Mouse (Mus musculus) brain, embryonic 18.5 days (tissue): ENCODE results near the gene P2ry12.

Experiments
- DNase-seq: peaks from one replicate; pipeline ENCODE4 v3.0.0-alpha.2; 2012; ENCODE audit warnings: low read depth, low spot score

The P2ry12 gene

DNA sequence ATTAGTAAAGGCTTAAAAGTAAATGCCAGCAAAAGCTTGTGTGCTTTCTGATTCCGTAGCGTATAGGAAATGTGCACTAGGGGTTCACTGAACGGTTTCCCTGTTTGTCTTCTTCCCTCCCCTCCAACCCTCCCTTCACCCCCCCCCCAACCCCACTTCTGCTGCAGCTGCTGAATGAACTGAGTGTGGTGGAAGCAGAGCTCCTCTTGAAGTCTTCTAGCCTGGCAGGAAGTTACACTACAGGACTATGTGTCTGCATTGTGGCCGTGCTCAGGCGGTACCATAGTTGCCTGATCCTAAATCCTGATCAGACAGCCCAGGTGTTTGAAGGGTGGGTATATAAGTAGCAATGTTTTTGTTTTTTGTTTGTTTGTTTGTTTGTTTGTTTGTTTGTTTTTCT lies 27.8 kb downstream of the P2ry12 start:
- no peak for DNase-seq

DNA sequence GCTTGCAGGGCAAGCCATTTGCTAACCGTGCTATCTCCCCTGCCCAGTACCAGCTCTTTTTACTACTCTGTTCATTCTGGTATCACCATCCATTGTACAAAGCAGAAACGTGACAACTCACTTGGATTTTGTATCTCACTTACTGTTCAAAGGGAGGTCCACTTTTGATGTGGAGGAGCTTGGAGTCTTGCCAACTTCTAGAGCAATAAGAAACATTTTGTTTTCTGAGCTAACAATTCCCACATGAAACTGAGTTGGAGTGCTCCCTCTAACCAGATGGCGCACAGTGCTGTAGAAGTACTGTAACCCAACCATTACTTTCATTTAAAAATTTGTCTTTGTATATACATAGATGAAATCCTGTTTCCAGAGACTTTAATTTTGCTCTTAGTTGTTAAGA lies 31.8 kb downstream of the P2ry12 start:
- no peak for DNase-seq

DNA sequence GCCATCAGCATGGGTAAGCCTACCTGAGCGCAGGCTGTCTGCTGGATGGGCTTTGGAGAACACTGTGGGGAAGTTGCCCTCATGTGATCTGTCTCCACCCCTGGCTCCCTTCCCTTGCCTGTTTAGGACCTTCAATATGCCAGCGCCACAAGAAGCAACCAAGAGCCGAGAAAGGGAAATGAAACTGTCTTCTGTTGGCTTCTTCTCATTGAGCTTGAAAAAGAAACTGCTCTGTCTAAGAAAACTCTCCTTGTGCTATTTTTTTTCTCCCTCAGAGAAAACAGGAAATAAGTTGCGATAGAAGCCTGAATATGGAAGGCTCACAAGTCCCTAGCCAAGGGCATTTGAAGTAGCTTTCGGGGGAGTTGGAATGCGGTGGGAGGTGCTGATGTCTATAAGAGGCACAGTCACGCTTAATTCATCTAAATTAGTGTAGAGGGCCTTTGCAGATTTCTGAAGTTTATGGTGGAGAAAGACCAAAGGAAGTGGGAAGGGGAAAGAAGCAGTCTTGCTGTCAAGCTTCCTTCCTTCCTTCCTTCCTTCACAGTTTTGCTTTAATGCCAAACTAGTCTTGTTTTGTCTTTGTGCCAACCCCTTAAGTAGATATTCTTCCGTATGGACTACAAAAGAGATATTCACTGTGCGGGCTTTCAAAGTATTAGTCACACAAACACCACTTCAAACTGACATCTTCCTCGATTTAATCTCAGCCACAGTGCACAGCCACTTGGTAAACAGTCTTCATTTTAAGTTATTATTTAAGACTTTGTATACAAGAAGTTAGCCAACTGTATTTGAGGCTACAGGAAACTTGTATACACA lies 33.7 kb downstream of the P2ry12 start:
- no peak for DNase-seq

DNA sequence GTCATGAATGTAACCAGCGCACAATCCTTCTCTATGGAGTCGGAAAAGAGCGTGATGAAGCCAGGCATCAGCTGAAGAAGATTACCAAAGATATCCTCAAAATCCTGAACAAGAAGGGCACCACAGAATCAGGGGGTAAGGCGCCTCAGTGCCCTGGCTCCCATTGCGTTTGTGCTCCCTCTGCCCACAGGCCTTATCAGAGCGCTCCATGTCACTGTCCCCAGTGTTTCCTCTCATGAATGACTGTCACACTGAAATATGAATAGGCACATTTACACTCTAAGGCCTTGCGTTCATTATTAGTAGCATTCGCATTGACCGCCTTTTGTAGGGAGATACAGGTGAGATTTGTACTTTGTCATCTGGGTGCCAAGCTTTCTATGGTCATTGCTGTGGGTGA lies 35.0 kb downstream of the P2ry12 start:
- no peak for DNase-seq

DNA sequence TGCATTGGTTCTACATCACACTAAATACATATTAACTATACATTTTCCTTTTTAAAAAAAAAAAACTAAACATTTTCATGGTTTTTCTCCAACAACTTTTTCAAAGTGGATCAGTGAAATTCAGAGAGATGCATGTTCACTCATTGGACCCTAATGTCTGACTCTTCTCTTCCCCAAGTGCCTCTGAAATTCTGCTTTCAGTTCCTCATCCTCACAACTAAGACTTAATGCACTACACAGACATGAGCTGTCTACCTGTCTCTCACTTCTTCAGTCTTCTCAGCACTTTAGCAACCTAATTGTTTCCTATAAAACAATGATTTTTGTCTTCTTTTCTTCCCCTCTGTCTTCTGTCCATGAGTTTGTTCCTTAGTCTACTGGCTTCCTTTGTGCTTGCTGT lies 37.3 kb downstream of the P2ry12 start:
- no peak for DNase-seq

DNA sequence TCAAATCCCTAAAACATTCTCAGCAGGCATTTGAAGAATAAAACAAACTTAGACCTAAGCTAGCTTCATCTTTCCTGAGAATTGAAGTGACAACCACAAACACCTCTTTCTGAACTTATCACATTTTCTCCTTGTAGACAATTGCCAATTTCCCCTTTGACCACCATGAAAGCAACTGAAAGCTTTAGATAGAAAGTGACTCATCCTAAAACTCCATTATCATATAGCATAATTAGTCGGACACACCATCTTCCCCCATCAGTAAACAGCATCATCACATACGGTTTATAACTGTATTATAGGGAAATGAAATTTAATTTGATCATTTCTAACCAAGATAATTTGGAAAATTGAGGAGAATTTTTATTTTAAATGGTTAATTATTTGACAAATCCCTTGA lies 40.4 kb downstream of the P2ry12 start:
- no peak for DNase-seq

DNA sequence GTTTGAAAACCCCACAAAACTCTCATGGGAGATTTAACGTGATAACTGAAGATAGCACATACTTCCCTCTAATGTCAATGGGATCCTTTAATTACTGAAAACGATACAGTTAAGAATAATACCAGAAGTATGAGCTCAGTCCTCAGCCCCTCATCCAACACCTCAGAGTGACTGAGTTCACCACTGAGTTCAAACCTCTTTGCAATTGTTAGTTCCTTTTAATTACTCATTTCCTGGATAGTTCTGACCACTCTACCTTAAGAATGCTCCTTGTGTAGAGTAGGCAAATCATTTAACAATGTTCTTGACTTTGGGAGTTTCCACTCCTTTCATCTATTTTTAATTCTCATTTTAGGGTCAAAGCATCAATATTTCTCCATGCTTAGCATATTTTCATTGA lies 43.3 kb downstream of the P2ry12 start:
- no peak for DNase-seq

DNA sequence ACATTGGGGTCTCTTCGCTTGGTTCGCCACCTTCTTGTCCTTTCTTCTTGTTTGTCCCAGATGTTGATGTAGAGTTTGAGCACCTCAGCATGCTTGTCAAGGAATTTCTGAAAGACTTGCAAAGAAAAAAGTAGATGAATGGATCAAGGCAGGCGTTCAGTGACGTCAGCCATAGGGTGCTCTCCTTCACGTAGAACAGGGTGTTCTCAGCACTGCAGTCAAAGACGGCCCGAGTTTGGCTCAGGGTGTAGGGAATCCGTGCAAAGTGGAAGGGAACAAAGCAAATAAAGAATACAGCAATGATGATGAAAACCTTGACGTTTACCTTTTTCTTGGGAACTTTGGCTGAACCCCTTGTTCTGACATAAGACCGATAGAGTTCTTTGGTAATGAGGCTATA lies 45.5 kb downstream of the P2ry12 start:
- no peak for DNase-seq

DNA sequence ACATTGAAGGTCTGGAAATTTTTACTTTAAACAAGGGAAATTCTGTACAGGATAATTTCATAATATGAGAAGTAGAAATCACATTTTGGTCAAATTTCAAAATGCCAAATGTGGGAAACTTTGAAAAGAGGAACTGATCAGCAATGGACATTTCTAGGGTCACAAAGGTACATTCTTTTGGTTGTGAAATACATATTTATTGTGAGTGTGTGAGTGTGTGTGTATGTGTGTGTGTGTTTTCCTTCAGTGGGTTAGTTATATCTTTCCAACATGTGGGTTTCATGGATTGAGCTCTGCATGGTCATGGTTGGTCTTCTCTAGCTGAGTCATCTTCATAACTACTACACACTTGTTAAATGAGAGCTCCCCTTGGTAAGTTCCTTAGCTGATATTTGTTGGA lies 50.3 kb downstream of the P2ry12 start:
- DNase-seq: no peak

DNA sequence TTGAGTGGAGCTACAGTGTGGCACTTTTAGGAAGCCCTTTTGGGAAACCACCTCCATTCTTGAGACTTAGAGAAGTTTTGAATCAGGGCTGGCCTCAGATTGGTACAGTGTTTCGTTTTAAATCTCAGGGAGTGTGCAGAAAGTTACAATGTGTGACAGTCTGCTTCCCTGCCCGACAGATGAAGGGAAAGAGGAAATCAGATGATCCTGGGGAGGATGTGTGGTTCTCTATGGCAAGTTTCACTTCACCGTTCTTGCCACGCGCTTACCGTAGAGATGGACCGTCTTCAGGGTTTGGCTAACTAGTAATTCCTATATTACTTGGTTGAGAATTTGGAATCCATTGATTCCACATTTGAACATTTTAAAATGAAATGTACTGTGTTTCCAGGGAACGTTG lies 50.9 kb downstream of the P2ry12 start:
- no peak for DNase-seq

DNA sequence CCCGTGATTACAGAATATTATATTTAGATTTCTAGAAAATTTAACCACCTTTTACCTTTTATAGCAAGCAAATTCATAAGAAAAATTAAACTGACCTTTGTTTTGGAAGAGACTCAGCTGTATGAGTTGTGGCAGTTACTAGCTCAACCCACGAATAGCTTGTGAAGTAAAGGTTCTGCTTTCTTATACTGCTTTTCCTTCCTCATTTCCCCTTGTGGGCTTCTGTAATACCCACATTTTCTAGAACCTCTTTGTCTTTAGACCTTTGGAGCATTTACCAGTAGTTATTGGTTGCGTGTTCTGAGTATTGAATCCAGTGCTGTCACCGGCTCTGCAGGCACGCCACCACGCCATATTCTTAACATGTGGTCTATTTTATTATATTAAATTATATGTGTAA lies 51.9 kb downstream of the P2ry12 start, which contains the start of gene P2ry13:
Gene P2ry13 (minus strand): TSS at position 156 of the 400 bp plus-strand sequence.
- no peak for DNase-seq

DNA sequence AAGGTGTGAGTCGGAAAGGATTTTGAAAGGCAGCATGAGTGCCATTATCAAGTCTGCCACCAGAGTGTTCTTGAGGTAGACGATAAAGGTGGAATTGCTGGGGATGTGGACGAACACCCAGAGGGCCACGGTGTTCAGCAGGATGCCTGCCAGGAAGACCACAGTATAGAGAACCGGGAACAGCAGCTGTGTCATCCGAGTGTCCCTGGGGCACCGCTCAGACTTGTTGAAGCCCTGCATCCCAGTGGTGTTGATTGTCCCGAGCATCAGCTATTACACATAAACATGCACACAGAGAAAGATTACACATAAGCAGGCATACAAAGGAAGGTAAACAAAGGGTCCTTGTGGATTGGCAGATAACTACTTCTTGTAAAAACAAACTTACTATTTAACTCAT lies 52.6 kb downstream of the P2ry12 start:
- no peak for DNase-seq

DNA sequence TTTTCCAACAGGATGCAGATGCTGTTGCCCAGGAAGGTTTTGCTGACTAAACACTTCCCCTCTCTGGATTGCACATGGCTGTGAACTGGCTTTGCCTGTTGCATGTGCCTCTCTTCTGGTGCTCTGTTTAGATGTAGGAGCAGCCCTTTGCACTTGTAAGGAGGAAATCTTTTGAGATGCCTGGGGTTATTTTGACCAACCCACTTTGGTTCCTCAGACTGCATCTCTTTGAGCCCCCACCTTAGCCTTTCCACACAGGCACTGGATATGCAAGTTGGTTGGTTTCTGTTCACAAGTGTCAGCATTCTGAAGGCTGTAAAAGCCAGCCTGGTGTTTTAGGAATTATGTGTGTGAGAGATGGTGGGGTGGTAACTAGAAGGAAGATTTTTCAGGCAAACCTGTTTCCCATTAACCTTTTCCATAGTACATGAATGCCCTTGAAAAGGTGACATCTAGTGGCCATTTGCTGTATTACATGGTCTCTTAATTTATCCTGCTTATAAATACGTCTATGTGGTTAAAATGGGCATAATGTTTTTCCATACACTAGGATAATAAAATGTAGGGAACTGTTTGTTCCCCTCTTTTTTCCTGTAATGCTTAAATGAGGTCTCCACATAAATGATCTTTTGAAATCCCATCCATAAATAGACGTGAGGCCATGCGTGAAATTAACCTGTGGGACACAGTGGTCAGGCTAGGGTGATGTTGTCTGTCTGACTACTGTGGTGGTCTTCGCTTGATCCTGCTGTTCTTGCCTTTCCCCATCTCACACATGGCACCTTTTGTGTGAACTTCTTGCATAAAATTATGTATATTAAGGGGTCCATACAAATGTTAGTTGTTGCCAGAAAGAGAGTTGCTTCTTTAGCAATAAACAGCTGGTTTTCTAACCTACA lies 53.8 kb downstream of the P2ry12 start:
- DNase-seq: peak; percentile 20

DNA sequence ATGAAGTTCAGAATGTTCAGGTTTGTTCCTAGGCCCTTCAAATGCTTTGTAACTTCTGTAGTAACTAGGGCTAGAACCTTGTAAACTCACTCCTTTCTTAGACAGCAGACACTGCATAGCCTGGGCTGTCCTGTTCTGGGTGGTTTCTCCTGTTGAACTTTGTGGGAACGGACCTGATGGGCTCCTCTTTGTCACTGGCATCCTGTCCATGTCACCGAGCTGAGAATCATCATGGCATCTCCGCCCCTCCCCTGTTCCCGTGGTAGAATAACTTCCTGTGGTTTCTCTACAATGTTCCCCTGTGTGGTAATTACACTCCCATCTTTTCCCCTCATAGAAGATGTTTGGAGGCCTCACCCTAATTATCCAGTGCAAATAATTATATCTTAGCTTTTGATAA lies 56.7 kb downstream of the P2ry12 start:
- DNase-seq: no peak

DNA sequence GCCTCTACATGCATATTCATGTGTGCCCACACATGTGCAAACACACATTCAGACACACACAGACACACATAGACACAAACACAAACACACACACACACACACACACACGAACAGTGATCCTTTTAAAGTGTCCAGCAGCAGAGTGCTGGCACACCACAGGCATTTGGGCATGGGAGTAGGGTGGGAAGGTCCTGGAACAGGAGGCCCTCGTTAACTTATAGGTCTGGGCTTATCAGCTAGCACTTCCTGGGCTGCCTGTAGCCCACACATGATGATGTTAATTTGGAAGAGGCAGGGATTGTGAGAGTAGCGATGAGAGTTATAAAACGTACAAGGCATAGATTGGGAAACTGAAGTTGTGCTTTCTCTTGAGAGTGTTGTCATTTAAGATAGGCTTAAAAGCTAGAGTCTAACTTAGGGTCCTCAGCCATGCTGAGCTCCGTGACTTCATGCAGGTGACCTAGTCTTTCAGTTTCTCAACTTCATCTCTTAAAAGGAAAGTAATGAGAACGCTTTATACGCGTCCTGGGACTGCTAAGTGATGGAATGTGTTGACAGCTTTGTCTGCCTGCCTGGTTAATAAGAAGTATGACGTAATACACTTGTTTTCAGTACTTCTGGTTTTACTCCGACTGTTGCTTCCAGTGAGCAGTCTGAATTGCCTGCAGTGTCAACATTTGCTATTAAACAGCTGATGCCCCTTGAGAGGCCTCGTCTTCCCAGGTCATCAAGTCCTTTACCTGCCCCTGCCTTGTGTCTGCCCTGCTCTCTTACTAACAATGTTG lies 57.8 kb downstream of the P2ry12 start:
- DNase-seq: no peak

DNA sequence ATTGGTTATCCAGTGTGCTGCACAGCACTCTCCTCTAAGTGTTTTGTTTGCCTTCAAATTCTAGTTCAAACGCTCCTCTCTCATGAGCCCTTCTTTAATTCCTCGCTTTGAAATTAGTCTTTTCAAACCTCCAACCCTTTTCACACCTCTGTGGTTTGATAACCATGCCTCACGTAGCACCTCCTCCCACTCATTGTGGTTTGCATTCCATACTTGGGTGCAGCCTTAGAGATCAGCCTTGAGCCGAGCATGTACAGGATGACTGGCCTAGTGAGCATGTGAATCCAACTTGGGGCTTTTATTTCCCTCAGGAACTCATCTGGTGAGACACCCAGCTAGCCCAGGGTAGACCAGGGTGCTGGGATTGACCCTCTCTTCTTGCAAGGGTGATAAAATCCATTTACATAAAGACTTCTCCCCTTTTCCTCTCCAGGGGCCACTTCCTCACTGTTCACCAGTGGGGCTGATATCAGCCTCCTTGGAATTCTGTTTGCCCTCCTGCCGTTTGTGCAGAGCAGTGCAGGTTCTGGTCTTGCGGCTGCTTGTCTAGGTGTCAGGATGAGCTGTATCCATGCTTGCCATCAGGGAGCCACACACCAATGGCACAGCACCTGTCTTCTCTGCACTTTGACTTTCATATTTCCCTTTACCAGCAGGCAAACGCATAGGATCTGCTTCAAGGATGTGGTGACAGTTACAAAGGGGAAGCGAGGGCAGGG lies 58.7 kb downstream of the P2ry12 start:
- no peak for DNase-seq

DNA sequence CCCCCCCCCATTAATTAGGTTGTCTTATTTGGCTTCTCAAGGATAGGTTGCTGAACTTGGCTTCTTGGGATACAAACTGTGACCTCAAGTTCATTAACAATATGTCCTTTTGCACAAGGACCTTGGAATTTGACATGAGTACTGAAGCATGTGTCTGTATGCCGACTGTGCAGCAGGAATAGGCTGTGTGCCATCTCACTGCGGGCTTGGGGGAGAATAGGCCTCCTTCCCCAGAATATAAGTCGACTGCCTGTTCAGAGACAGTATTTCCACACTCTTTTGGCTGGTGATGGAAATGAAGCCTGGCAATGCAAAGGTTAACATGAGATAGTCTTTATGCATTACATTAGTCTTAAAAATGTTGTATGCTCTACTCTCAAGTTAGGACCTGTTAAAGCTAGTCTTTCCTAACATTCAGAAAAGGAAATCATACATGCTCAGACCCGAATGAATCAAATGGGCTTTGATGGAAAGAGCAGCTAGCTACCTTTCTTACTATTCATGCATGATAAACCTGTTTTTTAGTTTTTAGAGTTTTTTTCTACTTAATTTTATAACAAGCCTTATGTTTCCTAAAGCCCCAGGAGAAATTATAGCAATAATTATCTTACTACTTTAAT lies 65.2 kb downstream of the P2ry12 start:
- DNase-seq: no peak

DNA sequence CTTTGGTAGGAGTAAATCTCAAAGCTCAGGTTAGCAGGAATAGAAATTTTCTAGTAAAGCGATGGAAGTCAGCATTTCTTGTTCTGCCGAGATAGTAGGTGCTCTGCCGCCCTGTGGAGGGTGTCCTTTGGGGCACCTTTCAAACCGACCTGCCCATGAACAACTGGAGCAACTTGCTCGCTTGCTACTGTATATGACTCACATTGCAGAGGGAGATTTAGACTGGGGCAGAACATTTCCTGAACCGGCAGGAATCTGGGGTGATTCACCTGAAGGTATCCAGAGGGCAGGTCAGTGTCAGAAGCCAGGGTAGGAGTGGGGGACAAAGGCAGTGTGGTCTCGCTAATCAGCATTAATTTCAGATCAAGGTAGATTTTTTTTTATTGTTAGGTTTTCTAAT lies 67.7 kb downstream of the P2ry12 start, which contains the start of gene Gpr87:
Gene Gpr87 (minus strand): TSS at position 167 of the 400 bp plus-strand sequence.
- no peak for DNase-seq

DNA sequence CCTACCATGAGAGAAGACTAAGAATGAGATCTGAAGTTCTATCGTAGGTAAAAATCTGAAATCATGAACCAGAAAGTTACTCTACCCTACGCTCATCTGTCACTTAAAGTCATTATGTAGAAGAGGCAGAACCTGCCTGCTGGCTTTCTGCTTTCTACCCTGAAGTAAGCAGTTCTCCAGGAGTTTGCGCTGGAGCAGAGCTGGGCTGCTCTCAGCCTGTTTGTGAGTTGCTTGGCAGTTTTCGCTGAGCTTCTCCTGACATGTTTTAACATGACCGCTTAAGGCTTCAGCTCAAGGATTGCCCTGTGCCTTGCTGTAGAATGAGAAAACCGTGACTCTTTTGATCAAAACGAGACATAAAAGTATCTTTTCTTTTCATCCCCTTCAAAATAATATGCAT lies 68.6 kb downstream of the P2ry12 start:
- DNase-seq: no peak

DNA sequence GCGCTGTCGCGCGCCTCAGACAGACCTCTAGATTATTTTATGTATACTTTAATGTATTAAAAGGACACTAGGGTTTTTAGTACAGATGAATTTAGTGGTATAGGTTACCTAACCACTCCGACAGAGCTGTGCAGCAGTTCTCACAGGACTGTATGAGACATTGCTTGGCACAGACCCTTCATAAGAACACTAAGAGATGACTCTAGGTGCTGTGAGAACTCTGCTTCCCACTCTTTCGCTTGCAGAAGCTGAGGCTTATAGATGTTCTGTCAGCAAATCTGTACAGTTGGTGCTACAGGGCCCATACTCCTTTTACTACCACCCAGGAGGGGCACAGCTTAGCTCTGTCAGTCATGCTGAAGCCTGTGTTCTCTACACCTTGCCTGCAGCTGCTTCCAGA lies 71.0 kb downstream of the P2ry12 start:
- no peak for DNase-seq

DNA sequence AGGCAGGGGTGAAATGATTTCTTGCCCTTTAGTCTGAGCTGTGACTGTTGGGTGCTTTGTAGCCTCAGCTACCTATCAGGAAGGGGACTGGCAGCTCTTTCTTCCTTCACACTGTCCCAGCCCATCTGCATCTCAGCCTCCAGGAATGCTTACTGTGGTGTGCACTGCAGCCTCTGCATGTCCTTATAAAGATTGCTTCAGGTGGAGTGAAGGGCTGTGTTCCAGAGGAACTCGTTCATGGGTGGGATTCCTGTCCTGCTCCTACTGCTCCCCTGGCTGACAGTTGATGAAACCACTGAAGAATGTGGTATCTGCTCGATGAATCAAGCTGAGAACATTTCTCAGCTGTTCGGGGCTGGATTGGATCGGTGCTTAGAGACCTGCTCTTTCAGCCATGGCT lies 75.3 kb downstream of the P2ry12 start:
- no peak for DNase-seq
